In genomic region chr10:77970481-77970880, GRCm38 (mm10) we compare ENCODE assay signal across 9 mouse cellular contexts. TPM values are rescaled to one million over a fixed set of nuclear protein-coding genes. Genes with fewer than 3 reads are reported as not detected.
DNase-seq lines count a peak whose midpoint lies in the region; ATAC-seq and TF ChIP-seq lines count a peak whose summit lies in the region.
"Had no signal": no experiment of that assay in that cellular context is flagged by ENCODE, and none has a peak within 500 bp of the region (broad histone marks: within the 10 kb centered on the region; RNA-seq: fewer than 3 reads in every experiment).

Gene Trpm2 (minus strand): TSS chr10:77970563.

- no peaks in the 10 kb centered on the region for H3K27me3 ChIP-seq in kidney, adult 2 months (replicated peaks; ENCODE audit: control insufficient read depth, insufficient read depth, low read length)
- H3K27me3 ChIP-seq in forebrain, embryonic 12.5 days, result peaks cover 30% of the 10 kb centered on the region
- H3K27me3 ChIP-seq in stomach, embryonic 14.5 days (ENCODE audit: control insufficient read depth, insufficient read depth, low read length), result 0 out of 2 replicates have a peak, but pooled peaks cover 10% of the 10 kb centered on the region

- no peak within 1 kb of the TSS for H3K27ac ChIP-seq in kidney, adult 2 months (ENCODE audit: insufficient read depth, low read depth, low read length)
- H3K27ac ChIP-seq in forebrain, embryonic 12.5 days, result no peak within 1 kb of the TSS
- no peak within 1 kb of the TSS for H3K27ac ChIP-seq in stomach, embryonic 14.5 days (ENCODE audit: low read length)
- H3K27ac ChIP-seq: heart, adult 2 months had no signal

- H3K4me3 ChIP-seq in kidney, adult 2 months (ENCODE audit: insufficient read depth, low read depth, low read length), result no peak within 1 kb of the TSS
- peak within 1 kb of the TSS; percentile 36 for H3K4me3 ChIP-seq in forebrain, embryonic 12.5 days (replicated peaks)
- H3K4me3 ChIP-seq in stomach, embryonic 14.5 days (ENCODE audit: low read depth, low read length), result peak within 1 kb of the TSS; percentile 21; the same call in 1 of the 2 replicates
- H3K4me3 ChIP-seq: heart, adult 2 months had no signal

- ATAC-seq in forebrain, embryonic 12.5 days (ENCODE audit: low FRiP score), result no peak
- ATAC-seq in stomach, embryonic 14.5 days (ENCODE audit: insufficient number of reproducible peaks, insufficient read depth, low FRiP score, low read depth), result no peak

- H3K4me2 ChIP-seq in forebrain, embryonic 12.5 days, result peak within 1 kb of the TSS; percentile 66
- peak within 1 kb of the TSS; percentile 52 for H3K4me2 ChIP-seq in stomach, embryonic 14.5 days (replicated peaks; ENCODE audit: low read depth, low read length)

- no peak for TF ChIP-seq CTCF in kidney, adult 2 months (conservative IDR thresholded peaks at IDR 0.05; ENCODE audit: insufficient read depth, insufficient read length, low read depth, low read length)

- TF ChIP-seq POLR2A in kidney, adult 2 months (IDR thresholded peaks at IDR 0.05; ENCODE audit: low read depth, low read length), result no peak

- H3K9ac ChIP-seq in forebrain, embryonic 12.5 days, result peak within 1 kb of the TSS; percentile 47
- no peak within 1 kb of the TSS for H3K9ac ChIP-seq in stomach, embryonic 14.5 days (replicated peaks; ENCODE audit: low read depth, low read length)

- H3K36me3 ChIP-seq in kidney, adult 2 months (ENCODE audit: control insufficient read depth, insufficient read depth, low read length), result no peaks in the 10 kb centered on the region
- no peaks in the 10 kb centered on the region for H3K36me3 ChIP-seq in forebrain, embryonic 12.5 days (replicated peaks)
- H3K36me3 ChIP-seq in stomach, embryonic 14.5 days (ENCODE audit: control insufficient read depth, insufficient read depth, low read length), result no peaks in the 10 kb centered on the region

- no peaks in the 10 kb centered on the region for H3K4me1 ChIP-seq in kidney, adult 2 months (ENCODE audit: control insufficient read depth, insufficient read depth, low read length)
- peaks cover 12% of the 10 kb centered on the region for H3K4me1 ChIP-seq in forebrain, embryonic 12.5 days
- peaks cover 12% of the 10 kb centered on the region; the same call in 1 of the 2 replicates for H3K4me1 ChIP-seq in stomach, embryonic 14.5 days (ENCODE audit: control insufficient read depth, insufficient read depth, low read length)

- H3K9me3 ChIP-seq in forebrain, embryonic 12.5 days, result no peaks in the 10 kb centered on the region
- no peaks in the 10 kb centered on the region for H3K9me3 ChIP-seq in stomach, embryonic 14.5 days (ENCODE audit: control insufficient read depth, low read depth, low read length)

- WGBS in kidney, adult 2 months, result 70% methylated on average over 6 of the region's 6 CpGs
- 90% methylated on average over 6 of the region's 6 CpGs for WGBS in forebrain, embryonic 12.5 days
- WGBS in stomach, embryonic 14.5 days, result 81% methylated on average over 6 of the region's 6 CpGs

- DNase-seq in kidney, adult 2 months, result peak; percentile 23
- DNase-seq in kidney, postnatal 14 days, result no peak
- DNase-seq in layer of hippocampus, adult 9-11 months, result peak; percentile 74
- DNase-seq in lung, postnatal 10 days, result peak; percentile 21
- no peak for DNase-seq in urinary bladder, postnatal 4 days (ENCODE audit: low spot score in 2 of 2)
- DNase-seq in kidney, postnatal 4 days, result no peak

RNA-seq across cellular contexts. Expression of gene Trpm2, which starts in this region (rescaled TPM):
- 0.53 and 1.2 TPM in 2 replicates for polyA plus RNA-seq in kidney, adult 2 months (2012; rRNA removed)
- 0.62 and 1.1 TPM in 2 replicates for polyA plus RNA-seq in forebrain, embryonic 12.5 days (2016; fragmentation: Nextera tagmentation; extraction: Ambion mirVana)
- polyA plus RNA-seq in stomach, embryonic 14.5 days (2014; fragmentation: Nextera tagmentation; extraction: Ambion mirVana), result 1.5 TPM in 2 replicates

Comparison
In these comparisons a context has a peak if more than half of its experiments do, and no peak if none do; other contexts are left out.
1. DNase-seq: peak in kidney, adult 2 months (single experiment), layer of hippocampus, adult 9-11 months (single experiment) and lung, postnatal 10 days (single experiment); none in kidney, postnatal 14 days (single experiment), urinary bladder, postnatal 4 days (0 of 2) and kidney, postnatal 4 days (0 of 2).